Mouse (Mus musculus): Measurements from ENCODE around the gene Ppa1. TPM values are rescaled to one million over a fixed set of nuclear protein-coding genes. Genes with fewer than 3 reads are reported as not detected.
"Not testable (repeated sequence)": the region's sequence is repeated elsewhere in the genome, so short reads cannot be mapped to it uniquely, and the experiment has no call there.

Gene Ppa1
- polyA plus RNA-seq, 1 experiment from 2014 or later: 204 TPM

DNA sequence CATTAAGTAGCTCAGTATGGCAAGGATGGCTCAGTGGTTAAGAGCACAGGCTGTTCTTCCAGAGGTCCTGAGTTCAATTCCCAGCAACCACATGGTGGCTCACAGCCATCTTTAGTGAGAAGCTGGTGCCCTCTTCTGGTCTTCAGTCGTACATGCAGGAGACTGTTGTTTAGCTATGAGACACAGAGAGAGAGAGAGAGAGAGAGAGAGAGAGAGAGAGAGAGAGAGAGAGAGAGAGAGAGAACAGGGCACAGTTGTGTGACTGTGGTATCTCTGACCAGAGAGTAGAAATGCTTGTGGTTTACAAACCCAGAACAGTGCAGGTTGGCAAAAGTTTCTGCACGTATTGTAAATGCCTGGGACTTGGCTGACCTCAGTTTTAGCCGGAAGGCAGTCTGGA lies 24.5 kb upstream of the Ppa1 start:
- not testable (repeated sequence) for H3K4me2 ChIP-seq; H3K9ac ChIP-seq; H3K36me3 ChIP-seq; H3K9me3 ChIP-seq; ATAC-seq (ENCODE audit: low FRiP score, low read depth); H3K27ac ChIP-seq (replicated peaks); H3K4me3 ChIP-seq
- WGBS: 67% methylated on average over 3 of the region's 3 CpGs
- Histone ChIP-seq H3K4me1 (replicated peaks) (peaks cover 11% of the 10 kb centered on the region), H3K27me3 (peaks cover 13% of the 10 kb centered on the region; the same call in 1 of the 2 replicates)

DNA sequence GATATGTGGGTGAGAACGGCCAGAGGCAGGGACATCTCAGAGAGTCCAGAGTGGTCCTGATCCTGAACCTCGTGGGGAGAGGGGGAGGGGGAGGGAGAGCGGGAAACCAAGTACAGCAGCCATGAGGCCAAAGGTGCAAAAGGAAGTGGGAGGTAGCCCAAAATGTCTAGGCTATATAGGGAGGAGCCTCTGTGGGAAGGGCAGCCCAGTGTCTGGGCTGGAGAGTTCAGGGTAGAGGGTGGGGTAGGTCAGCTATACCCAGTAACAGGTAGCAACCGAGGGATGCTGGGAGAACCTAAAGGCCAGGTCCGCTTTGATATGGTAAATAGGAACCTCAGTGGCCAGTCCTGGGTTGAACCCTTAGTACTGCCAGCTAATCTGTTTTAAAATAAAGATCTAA lies 23.6 kb upstream of the Ppa1 start:
- Histone ChIP-seq H3K9ac (no peak overlapping the region), H3K4me3 (peak overlapping the region; percentile 39), H3K27ac (replicated peaks) (no peak overlapping the region), H3K4me2 (peak overlapping the region; percentile 72), H3K36me3 (no peaks in the 10 kb centered on the region), H3K4me1 (replicated peaks) (peaks cover 11% of the 10 kb centered on the region), H3K27me3 (peaks cover 13% of the 10 kb centered on the region; the same call in 1 of the 2 replicates), H3K9me3 (no peaks in the 10 kb centered on the region)
- ATAC-seq (ENCODE audit: low FRiP score, low read depth): no peak
- 25% methylated on average over 4 of the region's 5 CpGs for WGBS

DNA sequence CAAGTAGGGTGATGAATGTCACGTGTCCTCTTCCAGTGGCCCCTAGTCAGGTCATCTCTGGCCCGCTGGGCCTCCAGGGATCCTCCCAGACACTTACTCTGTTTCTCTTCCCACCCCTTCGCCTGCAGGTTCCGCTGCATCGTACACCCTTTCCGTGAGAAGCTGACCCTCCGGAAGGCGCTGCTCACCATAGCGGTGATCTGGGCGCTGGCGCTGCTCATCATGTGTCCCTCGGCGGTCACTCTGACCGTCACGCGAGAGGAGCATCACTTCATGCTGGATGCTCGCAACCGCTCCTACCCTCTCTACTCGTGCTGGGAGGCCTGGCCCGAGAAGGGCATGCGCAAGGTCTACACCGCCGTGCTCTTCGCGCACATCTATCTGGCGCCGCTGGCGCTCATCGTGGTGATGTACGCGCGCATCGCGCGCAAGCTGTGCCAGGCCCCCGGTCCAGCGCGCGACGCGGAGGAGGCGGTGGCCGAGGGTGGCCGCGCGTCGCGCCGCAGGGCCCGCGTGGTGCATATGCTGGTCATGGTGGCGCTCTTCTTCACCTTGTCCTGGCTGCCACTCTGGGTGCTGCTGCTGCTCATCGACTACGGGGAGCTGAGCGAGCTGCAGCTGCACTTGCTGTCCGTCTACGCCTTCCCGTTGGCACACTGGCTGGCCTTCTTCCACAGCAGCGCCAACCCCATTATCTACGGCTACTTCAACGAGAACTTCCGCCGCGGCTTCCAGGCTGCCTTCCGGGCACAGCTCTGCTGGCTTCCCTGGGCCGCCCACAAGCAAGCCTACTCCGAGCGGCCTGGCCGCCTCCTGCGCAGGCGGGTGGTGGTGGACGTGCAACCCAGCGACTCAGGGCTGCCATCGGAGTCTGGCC lies 22.7 kb upstream of the Ppa1 start:
- Histone ChIP-seq H3K4me1 (replicated peaks) (peaks cover 11% of the 10 kb centered on the region), H3K4me3 (peak overlapping the region; percentile 39), H3K4me2 (peak overlapping the region; percentile 72), H3K9me3 (no peaks in the 10 kb centered on the region), H3K27me3 (peaks cover 13% of the 10 kb centered on the region; the same call in 1 of the 2 replicates), H3K27ac (replicated peaks) (no peak overlapping the region; the same call in 1 of the 2 replicates), H3K9ac (peak overlapping the region; percentile 39), H3K36me3 (no peaks in the 10 kb centered on the region)
- peak; percentile 84 for ATAC-seq (ENCODE audit: low FRiP score, low read depth)
- 2% methylated on average over 74 of the region's 74 CpGs for WGBS

DNA sequence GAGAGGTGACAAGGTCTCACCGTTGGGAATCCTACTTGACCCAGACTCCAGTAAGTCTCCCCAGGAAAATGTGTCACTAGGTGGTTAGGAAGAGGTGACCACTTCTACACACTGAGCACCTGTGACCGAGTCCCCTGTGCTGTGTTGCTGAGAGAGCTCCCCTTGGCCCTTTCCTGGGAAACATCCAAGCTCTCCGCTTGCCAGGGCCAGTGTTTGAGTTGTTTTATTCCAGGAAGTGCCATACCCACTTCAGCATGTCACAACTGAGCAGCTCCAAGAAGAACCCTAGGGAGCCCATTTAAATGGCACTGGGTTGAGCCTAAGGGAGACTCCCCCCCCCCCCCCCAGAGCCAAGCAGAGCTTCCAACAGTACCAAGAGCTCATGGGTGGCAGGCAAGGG lies 21.8 kb upstream of the Ppa1 start:
- Histone ChIP-seq H3K9ac (no peak overlapping the region), H3K4me1 (replicated peaks) (peaks cover 11% of the 10 kb centered on the region), H3K4me3 (no peak overlapping the region), H3K27ac (replicated peaks) (no peak overlapping the region), H3K36me3 (no peaks in the 10 kb centered on the region), H3K9me3 (no peaks in the 10 kb centered on the region), H3K4me2 (no peak overlapping the region), H3K27me3 (peaks cover 13% of the 10 kb centered on the region; the same call in 1 of the 2 replicates)
- no peak for ATAC-seq (ENCODE audit: low FRiP score, low read depth)
- 78% methylated on average over 3 of the region's 3 CpGs for WGBS

DNA sequence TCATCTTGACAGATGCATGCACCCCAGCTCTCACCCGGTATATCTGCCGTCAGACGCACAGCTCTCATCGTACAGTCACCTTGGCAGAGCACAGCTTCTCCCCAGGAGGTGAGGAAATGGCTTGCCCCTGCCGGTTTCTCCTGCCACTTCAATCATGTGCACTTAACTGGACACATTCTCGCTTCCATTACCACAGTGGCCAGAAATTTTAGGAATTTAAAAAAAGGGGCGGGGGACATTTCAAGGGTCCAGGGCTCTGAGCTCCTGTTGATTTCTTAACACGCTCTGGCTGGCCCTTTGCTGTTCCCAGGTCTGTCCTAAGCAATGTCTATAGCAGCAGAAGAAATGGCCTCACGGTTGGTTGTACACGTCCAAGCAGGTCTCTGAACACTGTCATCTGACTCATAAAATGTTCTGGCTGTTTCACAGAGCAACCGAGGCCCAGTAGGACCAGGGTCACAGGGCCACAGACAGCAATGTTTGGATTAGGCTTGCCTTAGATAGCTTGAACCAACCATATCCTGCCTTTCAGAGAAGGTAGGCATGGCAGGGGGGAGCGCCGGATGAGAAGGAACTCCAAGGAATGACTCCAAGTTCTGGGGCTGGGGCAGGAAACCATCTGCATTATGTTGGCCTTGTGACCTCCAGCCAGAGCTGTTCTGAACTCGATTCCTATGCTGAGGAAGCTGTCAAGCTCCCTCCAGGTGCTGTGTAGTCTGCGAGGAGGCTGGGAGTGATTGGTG lies 21.0 kb upstream of the Ppa1 start:
- WGBS: 69% methylated on average over 15 of the region's 15 CpGs
- no peak overlapping the region for H3K9ac ChIP-seq
- ATAC-seq (ENCODE audit: low FRiP score, low read depth): no peak
- no peaks in the 10 kb centered on the region for H3K9me3 ChIP-seq
- no peak overlapping the region for H3K4me3 ChIP-seq
- no peak overlapping the region for H3K4me2 ChIP-seq
- no peak overlapping the region for H3K27ac ChIP-seq (replicated peaks)
- peaks cover 13% of the 10 kb centered on the region; the same call in 1 of the 2 replicates for H3K27me3 ChIP-seq
- H3K4me1 ChIP-seq (replicated peaks): peaks cover 11% of the 10 kb centered on the region
- no peaks in the 10 kb centered on the region for H3K36me3 ChIP-seq

DNA sequence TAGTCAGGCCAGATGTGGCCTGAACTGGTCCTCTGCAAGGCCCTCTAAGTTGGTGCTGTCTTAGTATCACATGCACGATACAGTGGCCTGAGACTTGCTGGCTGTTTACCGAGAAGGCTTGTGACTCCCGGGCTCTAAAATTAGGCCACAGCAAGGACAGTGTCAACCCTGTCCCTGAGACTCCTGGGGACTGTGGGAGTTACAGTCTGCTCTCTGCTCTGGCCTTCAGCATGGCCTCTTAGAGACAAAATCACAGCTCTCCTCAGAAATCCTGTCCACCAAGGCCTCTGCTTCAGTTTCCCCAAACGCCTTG lies 20.5 kb upstream of the Ppa1 start:
- H3K4me2 ChIP-seq: no peak overlapping the region
- no peak overlapping the region for H3K27ac ChIP-seq (replicated peaks)
- WGBS: 89% methylated on average over 4 of the region's 4 CpGs
- H3K4me1 ChIP-seq (replicated peaks): peaks cover 11% of the 10 kb centered on the region
- no peaks in the 10 kb centered on the region for H3K36me3 ChIP-seq
- H3K27me3 ChIP-seq: peaks cover 13% of the 10 kb centered on the region; the same call in 1 of the 2 replicates
- no peak overlapping the region for H3K4me3 ChIP-seq
- no peaks in the 10 kb centered on the region for H3K9me3 ChIP-seq
- no peak for ATAC-seq (ENCODE audit: low FRiP score, low read depth)
- H3K9ac ChIP-seq: no peak overlapping the region

DNA sequence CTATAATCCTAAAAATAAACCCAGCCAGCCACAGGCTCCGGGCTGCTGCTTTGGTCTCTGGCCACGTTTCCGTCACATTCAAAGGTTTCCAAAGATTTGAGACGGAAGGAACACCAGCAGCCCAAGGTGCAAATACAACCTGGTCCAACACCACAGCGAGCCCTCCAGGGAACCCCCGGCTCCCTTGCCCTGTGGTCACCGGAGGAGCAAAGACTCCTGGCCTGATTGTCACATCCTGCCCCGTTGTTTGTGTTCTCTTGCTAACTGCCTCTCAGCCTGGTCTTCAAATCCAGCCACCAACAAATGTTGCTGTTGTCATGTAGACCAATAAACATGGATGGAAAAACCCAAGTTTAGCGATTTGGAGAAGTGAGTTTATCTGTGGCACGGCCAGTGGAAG lies 15.9 kb upstream of the Ppa1 start:
- Histone ChIP-seq H3K4me2 (no peak overlapping the region), H3K27ac (replicated peaks) (no peak overlapping the region), H3K4me3 (no peak overlapping the region), H3K9ac (no peak overlapping the region), H3K4me1 (replicated peaks) (no peaks in the 10 kb centered on the region), H3K36me3 (no peaks in the 10 kb centered on the region), H3K27me3 (no peaks in the 10 kb centered on the region), H3K9me3 (no peaks in the 10 kb centered on the region)
- WGBS: 86% methylated on average over 10 of the region's 10 CpGs
- ATAC-seq (ENCODE audit: low FRiP score, low read depth): no peak

DNA sequence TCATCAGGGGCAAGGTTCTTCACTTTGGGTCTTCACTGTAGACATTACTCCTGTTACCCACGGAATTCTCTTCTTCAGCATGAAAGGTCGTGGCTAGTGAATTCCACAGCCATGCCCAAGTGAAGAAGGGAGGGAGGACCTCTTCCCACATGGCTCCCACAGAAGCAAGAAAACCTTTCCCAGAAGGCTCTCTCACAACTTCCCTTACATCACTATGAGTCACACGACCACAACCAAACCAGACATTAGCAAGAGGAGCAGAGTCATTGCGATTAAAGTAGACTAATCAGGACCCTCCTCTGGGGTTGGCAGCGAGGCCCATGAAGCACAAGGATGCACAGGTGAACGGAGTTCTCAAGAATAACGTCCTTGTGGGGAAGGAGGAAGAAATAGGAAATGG lies 11.3 kb upstream of the Ppa1 start:
- Histone ChIP-seq H3K27ac (replicated peaks) (no peak overlapping the region), H3K4me1 (replicated peaks) (no peaks in the 10 kb centered on the region), H3K9me3 (no peaks in the 10 kb centered on the region), H3K36me3 (no peaks in the 10 kb centered on the region), H3K9ac (no peak overlapping the region), H3K27me3 (no peaks in the 10 kb centered on the region), H3K4me2 (no peak overlapping the region), H3K4me3 (no peak overlapping the region)
- WGBS: 82% methylated on average over 7 of the region's 7 CpGs
- ATAC-seq (ENCODE audit: low FRiP score, low read depth): no peak

DNA sequence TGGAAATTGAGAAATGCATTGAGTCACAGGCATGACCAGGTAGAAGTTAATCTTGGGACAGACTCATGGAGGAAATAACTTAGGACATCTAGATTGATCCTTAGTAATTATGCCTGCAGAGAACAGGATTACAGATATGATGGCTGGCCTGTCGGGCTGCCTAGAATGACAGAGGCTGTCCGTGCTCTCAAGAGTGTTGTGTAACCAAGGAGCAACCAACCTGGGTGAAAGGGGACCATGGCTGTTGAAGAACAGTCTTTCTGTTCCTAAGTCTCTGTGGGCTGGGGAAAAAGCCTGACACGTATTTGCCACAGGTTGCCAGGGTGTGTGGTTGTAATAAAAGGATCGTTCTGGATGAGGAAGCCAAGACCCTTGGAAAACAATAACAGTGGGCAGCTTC lies 8.0 kb upstream of the Ppa1 start:
- 80% methylated on average over 4 of the region's 4 CpGs for WGBS
- Histone ChIP-seq H3K27ac (replicated peaks) (no peak overlapping the region), H3K4me2 (no peak overlapping the region), H3K4me1 (replicated peaks) (no peaks in the 10 kb centered on the region), H3K9me3 (no peaks in the 10 kb centered on the region), H3K36me3 (no peaks in the 10 kb centered on the region), H3K27me3 (no peaks in the 10 kb centered on the region), H3K4me3 (no peak overlapping the region), H3K9ac (no peak overlapping the region)
- ATAC-seq (ENCODE audit: low FRiP score, low read depth): no peak

DNA sequence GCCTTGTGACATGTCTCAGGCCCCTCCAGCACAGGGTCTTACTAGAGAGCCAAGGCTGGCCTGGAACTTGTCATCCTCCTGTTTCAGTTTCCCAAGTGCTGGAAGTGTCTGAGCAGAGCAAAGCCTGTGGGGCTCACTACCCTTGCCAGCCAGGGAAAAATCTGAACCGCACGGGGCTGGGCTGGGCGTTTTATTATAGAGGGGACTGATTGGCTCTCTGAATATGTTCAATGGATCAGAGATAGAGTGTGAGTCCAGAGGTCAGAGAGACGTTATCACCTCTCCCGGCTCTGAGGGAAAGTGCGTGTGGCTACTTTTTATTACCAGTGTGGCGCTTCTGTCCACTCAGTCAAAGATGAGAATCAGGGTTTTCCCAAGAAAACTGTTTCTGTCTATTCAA lies 1.8 kb upstream of the Ppa1 start:
- H3K4me3 ChIP-seq: no peak overlapping the region
- no peaks in the 10 kb centered on the region for H3K36me3 ChIP-seq
- no peak for ATAC-seq (ENCODE audit: low FRiP score, low read depth)
- no peak overlapping the region for H3K27ac ChIP-seq (replicated peaks)
- no peak overlapping the region for H3K4me2 ChIP-seq
- H3K9ac ChIP-seq: no peak overlapping the region
- WGBS: 68% methylated on average over 7 of the region's 7 CpGs
- H3K4me1 ChIP-seq (replicated peaks): peaks cover 23% of the 10 kb centered on the region
- H3K9me3 ChIP-seq: no peaks in the 10 kb centered on the region
- H3K27me3 ChIP-seq: no peaks in the 10 kb centered on the region

DNA sequence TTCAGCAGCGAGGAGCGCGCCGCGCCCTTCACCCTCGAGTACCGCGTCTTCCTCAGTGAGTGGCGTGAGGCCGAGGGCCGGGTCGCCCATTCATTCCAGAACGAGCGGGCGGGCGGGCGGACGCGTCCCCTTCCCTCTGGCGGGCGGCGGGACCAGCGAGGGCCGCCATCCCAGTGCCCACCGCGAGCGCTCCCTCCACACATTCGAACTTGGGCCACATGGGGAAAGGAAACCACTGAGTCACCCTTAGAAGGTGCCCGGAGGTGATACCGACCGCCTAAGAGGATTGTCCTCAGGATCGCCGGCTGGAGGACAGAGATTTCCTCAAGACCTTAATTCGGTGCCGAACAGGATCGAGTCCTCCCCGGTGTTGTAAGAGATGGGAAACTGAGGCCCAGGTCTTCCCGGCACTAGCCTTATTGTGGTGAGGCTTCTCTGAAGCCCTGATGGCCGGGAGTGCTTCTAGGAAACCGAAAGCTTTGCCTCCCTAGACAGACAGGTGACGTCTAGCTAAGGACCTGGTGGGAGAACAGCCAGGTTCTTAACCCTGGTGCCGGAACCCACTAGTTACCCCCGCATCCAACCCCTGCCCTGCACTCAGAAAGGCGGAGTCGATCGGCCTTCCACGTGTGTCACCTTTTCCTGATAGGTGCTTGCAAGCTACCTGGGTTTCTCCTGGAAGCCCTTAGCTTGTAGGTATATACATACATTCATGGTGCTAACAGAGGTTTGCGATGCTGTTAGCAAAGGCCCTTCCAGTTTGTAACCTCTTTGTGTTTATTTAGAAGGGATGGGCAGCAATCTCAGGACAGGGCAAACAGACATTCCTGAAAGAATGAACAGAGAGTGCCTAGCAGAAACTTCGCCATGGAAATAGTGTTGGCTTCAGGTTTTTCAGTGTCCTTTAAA lies 639 bp downstream of the Ppa1 start:
- peaks cover 6% of the 10 kb centered on the region for H3K36me3 ChIP-seq
- H3K4me2 ChIP-seq: peak overlapping the region; percentile 90
- peak overlapping the region; percentile 87 for H3K27ac ChIP-seq (replicated peaks)
- H3K27me3 ChIP-seq: no peaks in the 10 kb centered on the region
- peaks cover 23% of the 10 kb centered on the region for H3K4me1 ChIP-seq (replicated peaks)
- peak; percentile 74; the same call in 1 of the 2 replicates for ATAC-seq (ENCODE audit: low FRiP score, low read depth)
- H3K9ac ChIP-seq: peak overlapping the region; percentile 87
- H3K4me3 ChIP-seq: peak overlapping the region; percentile 79
- WGBS: 1% methylated on average over 43 of the region's 49 CpGs
- H3K9me3 ChIP-seq: no peaks in the 10 kb centered on the region
